Mouse (Mus musculus) lung, postnatal 25 days (tissue): ENCODE measurements around the gene Clec2d.

ENCODE experiments used
- DNase-seq: peaks from one replicate; pipeline ENCODE4 v3.0.0; 2022; ENCODE audit warnings: low spot score

The Clec2d gene

DNA sequence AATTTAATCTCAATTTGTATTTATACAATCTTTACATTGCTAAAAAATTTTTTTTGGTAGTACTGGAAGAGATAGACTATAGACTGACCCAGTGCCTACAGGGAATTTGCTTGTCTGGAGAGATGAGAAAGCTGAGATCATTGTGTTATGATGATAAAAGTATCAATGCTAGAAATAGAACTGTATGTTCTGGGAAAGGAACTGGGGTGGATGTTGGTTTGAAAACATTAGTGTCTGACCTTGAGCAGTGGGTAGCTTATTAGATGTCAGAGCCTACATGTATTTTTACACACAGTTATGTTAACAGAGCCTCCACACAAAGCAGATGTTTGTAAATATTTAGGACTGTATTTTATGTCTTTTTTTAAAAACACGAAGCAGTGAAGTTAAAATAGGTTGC, 43.7 kb downstream of the Clec2d start:
- DNase-seq, result no peak

DNA sequence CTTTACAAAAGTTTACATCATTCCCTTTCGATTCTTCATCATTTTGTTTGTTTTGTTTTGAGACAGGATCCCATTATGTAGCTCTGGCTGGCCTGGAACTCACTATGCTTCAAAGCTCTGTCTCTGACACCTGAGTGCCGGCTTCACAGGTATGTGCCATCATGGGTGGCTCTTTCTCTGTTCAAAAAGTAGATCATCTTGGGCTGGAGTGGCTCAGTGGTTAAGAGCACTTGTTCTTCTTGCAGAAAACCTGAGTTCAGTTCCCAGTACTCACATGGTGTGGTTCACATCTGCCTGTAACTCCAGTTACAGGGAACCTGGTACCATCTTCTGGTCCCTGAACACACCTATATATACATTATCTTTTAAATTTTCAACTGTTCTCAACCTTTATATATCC, 44.7 kb downstream of the Clec2d start:
- DNase-seq, result no peak

DNA sequence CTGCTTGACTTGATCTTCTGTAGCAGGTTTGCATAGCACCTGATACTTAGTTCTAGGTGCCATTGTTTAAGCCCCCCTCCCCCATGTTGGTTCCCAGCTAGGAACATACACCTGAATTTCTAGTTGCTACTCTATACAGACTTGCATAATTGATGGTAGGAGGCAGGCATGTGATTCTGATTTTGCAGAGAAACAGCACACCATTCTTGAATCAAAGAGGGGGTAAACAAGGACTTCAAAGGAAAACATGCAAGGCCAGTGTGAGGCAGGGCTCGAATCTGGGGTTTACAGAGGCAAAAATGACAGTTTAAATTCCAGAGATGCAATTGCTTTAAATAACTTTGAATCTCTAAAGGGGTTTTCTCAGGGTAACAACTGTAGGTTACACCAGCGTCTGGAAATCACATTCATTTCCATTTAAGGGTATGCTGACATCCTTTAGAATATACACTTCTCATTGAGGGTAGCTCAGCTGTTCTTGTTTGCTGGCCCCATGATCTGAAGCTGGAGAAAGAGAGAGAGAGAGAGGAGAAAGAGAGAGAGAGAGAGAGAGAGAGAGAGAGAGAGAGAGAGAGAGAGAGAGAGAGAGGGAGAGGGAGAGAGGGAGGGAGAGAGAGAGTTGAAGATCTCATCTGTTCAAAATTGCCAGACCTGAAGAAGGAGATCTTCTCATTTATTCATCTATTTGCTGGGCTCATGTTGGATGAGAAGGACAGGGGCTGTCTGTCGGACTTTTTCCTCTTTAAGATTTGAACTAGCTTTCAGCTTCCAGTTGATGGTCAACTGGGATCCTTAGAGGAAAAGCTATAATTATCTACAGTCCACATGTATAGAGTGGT, 48.7 kb downstream of the Clec2d start:
- no peak for DNase-seq

DNA sequence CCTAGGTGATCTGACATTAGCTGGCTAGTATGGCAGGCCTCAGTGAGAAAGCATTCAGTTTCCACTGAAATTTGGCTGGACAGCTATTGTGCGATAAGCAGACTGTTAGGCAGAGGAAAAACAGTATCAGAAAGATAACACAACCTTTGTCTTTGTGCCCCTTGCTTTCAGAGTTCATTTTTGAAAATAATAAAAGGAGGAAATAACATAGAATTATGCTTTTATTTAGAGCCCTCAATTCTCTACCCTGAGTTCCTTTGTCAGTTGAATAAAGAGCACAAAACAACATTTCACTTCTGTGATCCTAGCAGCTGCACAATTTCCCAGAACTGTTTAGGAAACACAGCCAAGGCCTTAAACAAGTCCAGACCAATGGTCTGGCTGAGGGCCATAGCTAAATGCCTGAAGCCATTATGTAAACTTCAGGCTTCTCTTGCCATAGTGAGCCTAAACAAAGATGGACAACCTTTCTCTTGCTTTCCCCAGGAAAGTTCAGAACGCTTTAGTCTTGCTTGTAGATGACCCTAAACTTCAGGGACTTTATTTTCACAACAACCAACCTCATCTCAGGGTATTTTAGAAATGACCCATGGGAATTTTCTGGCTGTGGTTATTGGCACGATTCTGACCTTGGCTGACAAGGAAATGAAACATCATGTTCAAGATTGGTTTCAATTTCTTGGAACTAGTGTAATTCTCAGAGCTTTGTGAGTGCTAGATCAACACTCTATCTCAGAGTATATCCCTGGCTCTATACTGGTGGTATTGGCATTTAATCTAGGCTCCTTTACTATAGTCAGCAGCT, 49.6 kb downstream of the Clec2d start:
- DNase-seq, result peak; percentile 89

DNA sequence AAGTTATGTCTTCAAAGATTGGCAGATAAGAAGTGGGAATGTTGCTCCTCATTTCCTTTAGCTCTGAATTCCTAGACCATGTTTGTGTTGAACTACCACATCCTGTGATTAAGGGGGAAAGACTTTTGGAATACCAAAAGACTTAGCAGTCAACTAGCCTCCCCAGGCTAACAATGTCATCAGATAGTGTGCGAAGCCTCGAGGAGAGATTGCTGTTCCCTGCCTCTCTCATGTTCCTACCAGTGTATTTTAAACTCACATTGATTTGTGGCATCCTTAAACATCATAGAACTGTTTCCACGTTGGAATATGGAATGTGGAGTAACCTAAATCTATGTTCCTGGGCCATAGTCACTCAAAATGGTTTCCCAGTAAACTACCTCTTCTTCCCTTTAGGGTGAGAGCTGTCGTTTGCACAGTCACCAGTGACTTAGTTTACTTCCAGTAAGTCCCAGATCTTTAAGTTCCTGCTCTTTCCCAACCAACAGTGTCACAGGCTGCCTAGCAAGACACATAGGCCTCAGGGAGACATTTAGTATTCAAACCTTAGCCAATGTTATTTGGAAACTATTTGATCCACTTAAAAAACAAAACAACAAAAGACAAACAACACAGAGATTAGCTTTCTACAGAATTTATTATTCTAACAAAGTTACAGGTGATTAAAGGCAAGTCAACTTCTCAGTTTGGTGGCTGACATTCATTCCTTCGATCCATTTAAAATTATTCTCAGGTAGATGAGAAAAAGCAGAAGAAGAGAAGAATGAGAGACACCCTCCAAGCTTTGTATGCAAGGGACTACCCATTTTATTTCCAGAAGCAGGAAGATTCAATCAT, 51.8 kb downstream of the Clec2d start:
- DNase-seq, result no peak

DNA sequence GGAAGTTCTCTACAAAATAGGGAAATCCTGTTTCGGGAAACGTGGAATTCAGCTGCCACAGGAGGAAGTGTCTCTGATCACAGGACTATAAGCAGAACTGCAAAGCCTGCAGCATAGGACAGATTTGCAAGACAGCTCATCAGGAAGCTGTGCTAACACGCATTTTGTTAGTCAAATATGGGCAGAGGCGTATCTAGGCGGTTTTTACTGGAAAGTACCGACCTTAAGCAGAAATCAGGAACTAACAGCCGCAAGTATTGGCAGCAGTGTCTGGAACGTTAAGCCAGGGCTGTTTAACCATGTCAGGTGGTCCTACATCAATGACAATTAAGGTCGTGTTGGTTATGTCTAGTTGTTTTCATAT, 52.4 kb downstream of the Clec2d start:
- peak; percentile 90 for DNase-seq

DNA sequence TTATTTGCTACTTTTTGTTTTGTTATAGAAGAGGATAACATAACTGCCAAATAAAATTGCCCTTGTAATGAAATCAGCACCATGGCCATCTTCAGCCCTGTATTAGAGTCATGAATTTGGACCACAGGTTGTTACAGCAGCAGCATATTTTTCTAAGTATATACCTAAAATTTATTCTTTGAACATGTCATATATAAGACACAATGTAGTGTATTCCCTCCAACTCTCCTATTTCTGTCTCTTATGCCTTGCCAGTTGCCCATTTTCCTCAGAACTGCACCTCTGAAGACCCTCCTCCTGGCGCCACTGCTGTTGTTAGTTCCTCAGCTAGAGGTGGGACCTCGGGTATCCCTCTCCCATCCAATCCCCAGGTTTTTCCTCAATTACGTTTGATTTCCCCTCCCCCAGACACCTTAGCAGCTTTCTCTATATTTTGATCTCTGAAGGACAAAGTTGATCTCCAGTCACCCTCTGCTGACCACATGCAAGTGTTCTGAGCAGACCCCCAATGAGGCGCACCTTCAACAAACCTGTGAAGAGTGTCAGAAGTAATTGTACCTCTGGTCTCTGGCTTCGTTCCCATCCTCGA, 53.0 kb downstream of the Clec2d start:
- no peak for DNase-seq

DNA sequence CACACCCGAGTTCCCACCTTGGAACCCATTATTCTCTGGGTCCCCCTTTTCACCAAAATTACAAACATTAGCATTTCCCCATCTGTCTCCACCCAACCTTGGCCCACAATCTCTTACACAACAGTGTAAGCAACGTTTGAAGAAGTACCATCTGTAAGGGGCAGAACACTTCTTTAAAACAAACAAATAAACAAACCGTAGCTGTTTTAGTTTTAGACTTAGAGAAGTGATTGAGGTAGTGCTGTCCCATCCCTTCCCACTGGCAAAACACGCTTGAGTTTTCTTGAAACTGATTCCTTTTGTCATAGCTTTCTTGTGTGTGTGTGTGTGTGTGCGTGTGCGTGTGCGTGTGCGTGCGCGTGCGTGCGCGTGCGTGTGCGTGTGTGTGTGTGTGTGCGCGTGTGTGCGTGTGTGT, 53.5 kb downstream of the Clec2d start:
- DNase-seq, result no peak

DNA sequence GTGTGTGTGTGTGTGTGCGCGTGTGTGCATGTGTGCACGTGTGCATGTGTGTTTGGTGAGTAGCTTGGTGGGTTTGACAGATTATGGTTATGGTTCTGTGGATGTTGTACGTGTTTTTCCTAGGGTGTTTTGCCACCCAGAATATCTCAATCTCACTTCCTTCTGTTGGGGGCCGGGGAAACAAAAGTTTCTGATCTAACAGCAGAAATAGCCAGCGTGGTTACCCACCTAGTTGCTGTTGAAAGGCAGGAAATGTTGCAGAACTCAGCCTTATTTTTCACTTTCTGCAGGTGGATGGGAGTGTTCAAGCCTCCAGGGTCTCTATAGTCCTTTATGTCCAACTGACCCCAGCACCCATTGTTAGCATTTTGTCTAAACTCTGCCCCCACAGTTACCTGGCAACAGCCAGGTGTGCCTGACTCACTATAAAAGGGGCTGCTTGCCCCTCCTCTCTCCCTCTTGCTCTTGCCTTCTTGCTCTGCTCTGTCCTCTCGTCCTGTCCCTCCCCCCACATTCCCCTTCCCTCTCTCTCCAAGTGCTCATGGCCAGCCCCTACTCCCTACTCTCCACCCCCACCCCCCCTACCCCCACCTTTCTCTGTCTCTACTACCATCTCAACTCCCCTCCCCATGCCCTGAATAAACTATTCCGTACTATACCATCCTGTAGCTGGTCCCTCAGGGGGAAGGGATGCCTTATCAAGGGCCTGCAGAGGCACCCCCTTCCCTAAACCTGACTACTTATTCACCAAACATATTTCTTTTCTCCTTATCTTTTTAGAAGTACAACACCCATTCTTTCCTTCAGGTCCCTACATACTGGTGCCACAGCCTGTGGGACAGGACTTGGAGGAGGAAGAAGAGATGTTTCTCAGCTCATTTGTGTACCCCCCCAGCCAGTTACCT, 54.3 kb downstream of the Clec2d start:
- DNase-seq, result peak; percentile 66

DNA sequence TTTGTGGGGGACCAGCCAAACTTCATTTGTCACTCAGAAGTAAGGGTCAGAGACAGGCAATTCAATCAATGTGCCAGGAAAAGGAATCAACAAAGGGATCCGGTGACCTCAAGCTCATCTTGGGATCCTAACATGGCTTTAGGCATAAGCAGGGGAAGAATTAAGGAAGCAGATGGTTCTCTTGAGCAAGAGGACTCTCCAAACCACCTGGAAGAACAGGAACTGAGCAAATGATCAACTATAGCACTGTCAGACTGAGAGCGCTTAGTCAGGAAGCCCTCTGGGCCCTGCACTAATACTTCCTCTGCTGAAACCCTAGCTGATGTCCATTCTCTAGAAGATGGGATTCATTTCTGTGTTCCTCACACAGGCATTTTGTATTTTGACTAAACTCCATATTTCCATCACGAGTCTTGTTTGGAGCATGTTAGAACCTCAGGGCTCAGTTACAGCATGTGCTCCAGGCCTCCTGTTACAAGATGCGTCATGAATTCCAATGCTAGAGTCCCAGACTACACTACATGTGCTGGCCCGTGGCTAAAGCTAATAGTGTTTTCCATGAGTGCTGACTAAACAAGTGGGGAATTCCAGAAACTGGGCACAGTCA, 55.5 kb downstream of the Clec2d start:
- peak; percentile 86 for DNase-seq
